Mouse (Mus musculus): ENCODE results near the gene Chkb.

Chkb gene

GRCm38 (mm10) chr15:89399716-89400115 is 30.0 kb downstream of the Chkb start:
- no peak for DNase-seq (ENCODE audit: low read depth, low spot score)

- no peak for DNase-seq (ENCODE audit: low read depth, low spot score)
Measured at GRCm38 (mm10) chr15:89398146-89398545, 31.6 kb downstream of the Chkb start.

- no peak for DNase-seq (ENCODE audit: low read depth, low spot score)
Measured at GRCm38 (mm10) chr15:89396883-89397282, 32.8 kb downstream of the Chkb start.

GRCm38 (mm10) chr15:89390081-89390480 is 39.6 kb downstream of the Chkb start:
- no peak for DNase-seq (ENCODE audit: low read depth, low spot score)

- DNase-seq (ENCODE audit: low read depth, low spot score): no peak
Measured at GRCm38 (mm10) chr15:89387127-89387526, 42.6 kb downstream of the Chkb start.

- DNase-seq (ENCODE audit: low read depth, low spot score): no peak
Measured at GRCm38 (mm10) chr15:89384617-89385016, 45.1 kb downstream of the Chkb start, which contains the start of gene Klhdc7b. TSS of gene Klhdc7b (plus strand) at chr15:89384917.

- DNase-seq (ENCODE audit: low read depth, low spot score): no peak
Measured at GRCm38 (mm10) chr15:89379429-89379828, 50.3 kb downstream of the Chkb start.

GRCm38 (mm10) chr15:89378831-89379401 is 50.8 kb downstream of the Chkb start, which contains the start of gene Odf3b:
TSS of gene Odf3b (minus strand) at chr15:89379282.
- no peak for DNase-seq (ENCODE audit: low read depth, low spot score)

GRCm38 (mm10) chr15:89377938-89378828 is 51.5 kb downstream of the Chkb start:
- no peak for DNase-seq (ENCODE audit: low read depth, low spot score)

GRCm38 (mm10) chr15:89377362-89377761 is 52.3 kb downstream of the Chkb start:
- no peak for DNase-seq (ENCODE audit: low read depth, low spot score)

GRCm38 (mm10) chr15:89376957-89377356 is 52.8 kb downstream of the Chkb start, which contains the start of gene Tymp:
TSS of gene Tymp (minus strand) at chr15:89377039.
- DNase-seq (ENCODE audit: low read depth, low spot score): no peak

Measured in telencephalon, adult 2 months (tissue).